Mouse (Mus musculus) C2C12 (cell line): ENCODE data around the gene Olfr190. TPM values are rescaled to one million over a fixed set of nuclear protein-coding genes. Genes with fewer than 3 reads are reported as not detected.
"Not testable (repeated sequence)": the region's sequence is repeated elsewhere in the genome, so short reads cannot be mapped to it uniquely, and the experiment has no call there.

Source experiments
- H3K27me3 ChIP-seq: one replicate; pipeline ENCODE4 v1.6.1; 2011; ENCODE audit not compliant: control insufficient read depth, insufficient read depth, insufficient read length
- H3K36me3 ChIP-seq: one replicate; pipeline ENCODE4 v1.6.1; 2011; ENCODE audit not compliant: control insufficient read depth, insufficient read depth
- H3K4me3 ChIP-seq: one replicate; pipeline ENCODE4 v1.5.1; 2011; ENCODE audit warnings: mild to moderate bottlenecking, control low read depth; ENCODE audit not compliant: poor library complexity, insufficient read depth, severe bottlenecking
- H3K79me2 ChIP-seq: one replicate; pipeline ENCODE4 v1.6.1; 2011; ENCODE audit not compliant: control insufficient read depth, insufficient read depth
- H3K79me3 ChIP-seq: one replicate; pipeline ENCODE4 v1.6.1; 2011; ENCODE audit warnings: low read depth, control low read depth
- H3ac ChIP-seq: one replicate; pipeline ENCODE3; 2011; ENCODE audit warnings: low read depth; ENCODE audit not compliant: control insufficient read depth, insufficient read length
- CEBPB ChIP-seq: IDR thresholded peaks from one replicate; pipeline ENCODE4 v1.6.1; 2011; ENCODE audit warnings: low read depth, mild to moderate bottlenecking, control low read depth, moderate library complexity
- CTCF ChIP-seq: IDR thresholded peaks from one replicate; pipeline ENCODE4 v1.5.1; 2011; ENCODE audit not compliant: control insufficient read depth, insufficient read depth, insufficient read length
- FOSL1 ChIP-seq: IDR thresholded peaks from one replicate; pipeline ENCODE4 v1.8.0; 2011; ENCODE audit warnings: mild to moderate bottlenecking, low read length; ENCODE audit not compliant: poor library complexity, insufficient read depth, severe bottlenecking
- MAX ChIP-seq: IDR thresholded peaks from one replicate; pipeline ENCODE4 v1.6.1; 2011; ENCODE audit warnings: mild to moderate bottlenecking, control low read depth
- MYOD1 ChIP-seq: IDR thresholded peaks from one replicate; pipeline ENCODE4 v1.6.1; 2011; ENCODE audit warnings: low read depth; ENCODE audit not compliant: control insufficient read depth, insufficient read length
- MYOG ChIP-seq: IDR thresholded peaks from one replicate; pipeline ENCODE4 v1.6.1; 2011; ENCODE audit not compliant: control insufficient read depth, insufficient read length; ENCODE audit errors: extremely low read depth
- USF1 ChIP-seq: IDR thresholded peaks from one replicate; pipeline ENCODE4 v1.6.1; 2011; ENCODE audit warnings: low read depth, mild to moderate bottlenecking, control low read depth, moderate library complexity
- polyA plus RNA-seq: library from polyadenylated mRNA; unstranded; fragments of >200 nt; fragmentation: generic; extraction: Trizol; gene quantifications from one replicate; pipeline ENCODE4 v1.2.1, GENCODE M21; 2012; ENCODE audit warnings: missing spikeins

Gene Olfr190
- polyA plus RNA-seq, 1 experiment: not detected

- no peaks in the 10 kb centered on the region for H3K27me3 ChIP-seq
- TF ChIP-seq MYOD1: no peak
- no peak for TF ChIP-seq CEBPB
- no peak for TF ChIP-seq USF1
- TF ChIP-seq FOSL1: no peak
- no peak for TF ChIP-seq CTCF
- TF ChIP-seq MAX: no peak
- TF ChIP-seq MYOG: no peak
- no peaks in the 10 kb centered on the region for H3K79me3 ChIP-seq
- no peak overlapping the region for H3ac ChIP-seq
- no peaks in the 10 kb centered on the region for H3K79me2 ChIP-seq
- no peak overlapping the region for H3K4me3 ChIP-seq
- no peaks in the 10 kb centered on the region for H3K36me3 ChIP-seq
Observed at GRCm38 (mm10) chr16:59073520-59073919, 4.3 kb downstream of the Olfr190 start.

GRCm38 (mm10) chr16:59071755-59072154 is 6.0 kb downstream of the Olfr190 start:
- TF ChIP-seq CEBPB: no peak

GRCm38 (mm10) chr16:59062411-59062810 is 15.4 kb downstream of the Olfr190 start:
- not testable (repeated sequence) for H3K4me3 ChIP-seq, H3K27me3 ChIP-seq

More at GRCm38 (mm10) chr16:59071755-59072154, 6.0 kb downstream of the Olfr190 start:
- H3K4me3 ChIP-seq: no peak overlapping the region
- no peak overlapping the region for H3ac ChIP-seq
- H3K36me3 ChIP-seq: no peaks in the 10 kb centered on the region
- no peaks in the 10 kb centered on the region for H3K79me3 ChIP-seq
- H3K27me3 ChIP-seq: no peaks in the 10 kb centered on the region
- H3K79me2 ChIP-seq: no peaks in the 10 kb centered on the region

GRCm38 (mm10) chr16:59049286-59049685 is 28.5 kb downstream of the Olfr190 start:
- H3K79me2 ChIP-seq, H3ac ChIP-seq, H3K79me3 ChIP-seq, H3K36me3 ChIP-seq, H3K27me3 ChIP-seq, H3K4me3 ChIP-seq: not testable (repeated sequence)

More at GRCm38 (mm10) chr16:59062411-59062810, 15.4 kb downstream of the Olfr190 start:
- H3K79me3 ChIP-seq, H3K79me2 ChIP-seq, H3ac ChIP-seq, H3K36me3 ChIP-seq: not testable (repeated sequence)

GRCm38 (mm10) chr16:59048860-59049259 is 28.9 kb downstream of the Olfr190 start:
- Histone ChIP-seq H3K4me3 (no peak overlapping the region), H3K36me3 (no peaks in the 10 kb centered on the region), H3K27me3 (no peaks in the 10 kb centered on the region), H3K79me3 (no peaks in the 10 kb centered on the region), H3ac (no peak overlapping the region), H3K79me2 (no peaks in the 10 kb centered on the region)
- TF ChIP-seq MYOG: no peak

- TF ChIP-seq FOSL1 (no peak), MYOG (no peak), CEBPB (no peak), MYOD1 (no peak), MAX (no peak), USF1 (no peak), CTCF (no peak)
- H3ac ChIP-seq: no peak overlapping the region
- no peaks in the 10 kb centered on the region for H3K79me3 ChIP-seq
- H3K27me3 ChIP-seq: no peaks in the 10 kb centered on the region
- H3K4me3 ChIP-seq: no peak overlapping the region
- no peaks in the 10 kb centered on the region for H3K36me3 ChIP-seq
- no peaks in the 10 kb centered on the region for H3K79me2 ChIP-seq
Observed at GRCm38 (mm10) chr16:59047579-59047978, 30.2 kb downstream of the Olfr190 start.

GRCm38 (mm10) chr16:59045835-59046234 is 32.0 kb downstream of the Olfr190 start:
- no peaks in the 10 kb centered on the region for H3K79me2 ChIP-seq
- no peaks in the 10 kb centered on the region for H3K36me3 ChIP-seq
- no peak overlapping the region for H3K4me3 ChIP-seq
- H3K27me3 ChIP-seq: no peaks in the 10 kb centered on the region
- TF ChIP-seq MYOD1 (no peak), USF1 (no peak), CEBPB (no peak), MYOG (no peak)
- H3ac ChIP-seq: no peak overlapping the region
- no peaks in the 10 kb centered on the region for H3K79me3 ChIP-seq
